Mouse (Mus musculus) erythroblast, embryonic 14.5 days (primary cell): Measurements from ENCODE around the gene Mdc1.

Experiments used
- GATA1 ChIP-seq: IDR thresholded peaks from 2 replicates; pipeline ENCODE4 v1.6.1; 2012; ENCODE audit warnings: low read length, inconsistent platforms, mixed read lengths
- TAL1 ChIP-seq: IDR thresholded peaks from 3 replicates; pipeline ENCODE4 v1.6.1; 2012; ENCODE audit warnings: low read length, inconsistent platforms, mixed read lengths

- TF ChIP-seq GATA1 (no peak), TAL1 (no peak)
Measured at GRCm38 (mm10) chr17:35900636-35901035, 59.3 kb downstream of the Mdc1 start.
